Mouse (Mus musculus): ENCODE data around the gene Vmn2r91. TPM values are rescaled to one million over a fixed set of nuclear protein-coding genes. Genes with fewer than 3 reads are reported as not detected.

The Vmn2r91 gene
- not detected for polyA plus RNA-seq (2017; shearing (Covaris generic))

DNA sequence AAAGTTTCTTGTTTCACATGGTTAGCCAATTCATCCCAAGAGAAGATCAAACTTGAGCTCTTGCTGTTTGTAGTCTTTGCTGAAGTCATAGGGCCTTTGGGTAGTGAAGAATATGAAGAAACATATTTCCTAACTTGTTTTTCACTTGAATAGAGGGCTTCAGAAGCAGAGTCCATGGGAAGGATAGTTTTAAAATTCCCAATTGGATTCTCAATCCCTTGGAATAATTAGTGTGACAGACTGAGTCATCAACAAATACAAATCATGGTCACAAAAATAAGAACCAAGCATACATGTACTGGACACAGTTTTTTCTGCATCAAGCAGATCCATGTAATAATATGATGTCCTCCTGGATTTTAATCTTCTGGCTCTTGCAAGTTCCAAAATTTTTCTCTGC is at the start of gene Vmn2r91:
Vmn2r91 (plus strand) TSS at position 301 of the 400 bp plus-strand sequence.

GRCm38 (mm10) chr17:18049124-18049523 is 35.7 kb upstream of the Vmn2r91 start, which contains the start of gene Vmn2r124:
Gene Vmn2r124 (plus strand): TSS chr17:18049424.

GRCm38 (mm10) chr17:18151587-18151986 is 66.8 kb downstream of the Vmn2r91 start, which contains the start of gene Vmn2r92:
Gene Vmn2r92 (plus strand): TSS chr17:18151887.

Other genes starting within 250 kb of the Vmn2r91 start
- gene Has1, start 229.8 kb upstream of the Vmn2r91 start, polyA plus RNA-seq (2017; shearing (Covaris generic)): not detected
- gene Fpr1, start 201.1 kb upstream of the Vmn2r91 start, polyA plus RNA-seq (2017; shearing (Covaris generic)): 0.48 TPM
- gene Fpr2, start 197.2 kb upstream of the Vmn2r91 start, polyA plus RNA-seq (2017; shearing (Covaris generic)): not detected
- not detected for gene Fpr3, start 197.2 kb upstream of the Vmn2r91 start, polyA plus RNA-seq (2017; shearing (Covaris generic))
- not detected for gene Fpr-rs4, start 63.3 kb upstream of the Vmn2r91 start, polyA plus RNA-seq (2017; shearing (Covaris generic))
- not detected for gene Vmn2r124, start 35.6 kb upstream of the Vmn2r91 start, polyA plus RNA-seq (2017; shearing (Covaris generic))
- 0.04 TPM for gene Vmn2r92, start 66.9 kb downstream of the Vmn2r91 start, polyA plus RNA-seq (2017; shearing (Covaris generic))
- gene Vmn2r94, start 192.7 kb downstream of the Vmn2r91 start, polyA plus RNA-seq (2017; shearing (Covaris generic)): not detected
- gene Vmn2r93, start 213.1 kb downstream of the Vmn2r91 start, polyA plus RNA-seq (2017; shearing (Covaris generic)): not detected